Mouse (Mus musculus) cortical plate, adult 2 months (tissue): ENCODE measurements at regions not wholly inside any gene's neighbourhood (a gene's known extent, or its start where the extent isn't known, plus 50 kb on each side); places are given as distances from the start of the nearest gene placed in this dataset.

ENCODE experiments used
- CTCF ChIP-seq: fragments of 200-500 bp; IDR thresholded peaks from 2 replicates; pipeline ENCODE4 v1.5.1; 2011; ENCODE audit warnings: mild to moderate bottlenecking, control low read depth, low read length; ENCODE audit not compliant: insufficient read depth; ENCODE audit errors: extremely low read depth
- POLR2A ChIP-seq: fragments of 200-500 bp; IDR thresholded peaks from 2 replicates; pipeline ENCODE4 v1.6.1; 2011; ENCODE audit warnings: mild to moderate bottlenecking, low read length, control low read depth; ENCODE audit not compliant: insufficient read depth; ENCODE audit errors: extremely low read depth

- TF ChIP-seq CTCF (no peak), POLR2A (no peak)
Observed at GRCm38 (mm10) chr8:79449453-79449852, 50.1 kb upstream of the Smad1 start.
